Mouse (Mus musculus) MEL (cell line): ENCODE measurements around the gene Sub1. TPM values are rescaled to one million over a fixed set of nuclear protein-coding genes. Genes with fewer than 3 reads are reported as not detected.

Source experiments
- DNase-seq: peaks from one replicate; pipeline ENCODE4 v3.0.0; 2011; ENCODE audit warnings: low read depth, low spot score
- H3K27ac ChIP-seq: 2 replicates; pipeline ENCODE4 v1.5.1; 2012; ENCODE audit warnings: low read depth, mild to moderate bottlenecking, control low read depth, low read length, moderate library complexity; ENCODE audit not compliant: control insufficient read depth
- H3K27me3 ChIP-seq, 2 experiments: fragments of 150-350 bp in 1 of 2; sonication (generic) in 1 of 2; 2 replicates each; pipeline ENCODE4 v1.6.1; 2012; ENCODE audit warnings: low read length in 2 of 2, mild to moderate bottlenecking in 2 of 2, improper control_type of control experiment in 1 of 2, moderate library complexity in 1 of 2; ENCODE audit not compliant: insufficient read depth in 2 of 2, control insufficient read depth in 1 of 2
- H3K36me3 ChIP-seq, 2 experiments: 2 replicates each; pipeline ENCODE4 v1.6.1; 2012 to 2014; ENCODE audit warnings: low read length in 2 of 2, improper control_type of control experiment in 1 of 2, inconsistent platforms in 1 of 2, mild to moderate bottlenecking in 1 of 2; ENCODE audit not compliant: insufficient read depth in 2 of 2, control insufficient read depth in 1 of 2
- H3K4me1 ChIP-seq, 2 experiments: fragments of 150-350 bp in 1 of 2; sonication (generic) in 1 of 2; 2 replicates each; pipeline ENCODE4 v1.6.1; 2012; ENCODE audit warnings: low read length in 2 of 2, improper control_type of control experiment in 1 of 2, mild to moderate bottlenecking in 1 of 2; ENCODE audit not compliant: insufficient read depth in 2 of 2, control insufficient read depth in 1 of 2
- H3K4me3 ChIP-seq, 2 experiments: fragments of 150-350 bp in 1 of 2; sonication (generic) in 1 of 2; 2 replicates each; pipeline ENCODE4 v1.5.1; 2012; ENCODE audit warnings: low read depth in 2 of 2, low read length in 2 of 2, mild to moderate bottlenecking in 2 of 2, moderate library complexity in 2 of 2, control low read depth in 1 of 2, improper control_type of control experiment in 1 of 2; ENCODE audit not compliant: control insufficient read depth in 1 of 2, insufficient read depth in 1 of 2
- H3K79me2 ChIP-seq: 2 replicates; pipeline ENCODE4 v1.6.1; 2012; ENCODE audit warnings: mild to moderate bottlenecking, low read length, moderate library complexity; ENCODE audit not compliant: control insufficient read depth, poor library complexity, insufficient read depth
- H3K9ac ChIP-seq: 2 replicates; pipeline ENCODE4 v1.6.1; 2012; ENCODE audit warnings: low read depth, mild to moderate bottlenecking, control low read depth, low read length, moderate library complexity; ENCODE audit not compliant: control insufficient read depth, poor library complexity, severe bottlenecking
- H3K9me3 ChIP-seq: fragments of 150-350 bp; sonication (generic); replicated peaks from 2 replicates; pipeline ENCODE4 v1.6.1; 2012; ENCODE audit warnings: mild to moderate bottlenecking, low read length, improper control_type of control experiment, moderate library complexity; ENCODE audit not compliant: insufficient read depth
- BHLHE40 ChIP-seq: IDR thresholded peaks from 2 replicates; pipeline ENCODE4 v1.6.1; 2012; ENCODE audit warnings: low read depth, mild to moderate bottlenecking, inconsistent platforms, low read length, improper control_type of control experiment, borderline replicate concordance
- CHD2 ChIP-seq: IDR thresholded peaks from 2 replicates; pipeline ENCODE4 v1.6.1; 2011; ENCODE audit warnings: low read length, improper control_type of control experiment
- CTCF ChIP-seq, 3 experiments: IDR thresholded peaks in 2 of 3; conservative IDR thresholded peaks in 1 of 3; 2 replicates each; pipeline ENCODE4 v1.5.1; 2011 to 2012; ENCODE audit warnings: low read length in 3 of 3, low read depth in 2 of 3, mild to moderate bottlenecking in 2 of 3, improper control_type of control experiment in 1 of 3, inconsistent platforms in 1 of 3, mixed read lengths in 1 of 3, moderate library complexity in 1 of 3; ENCODE audit not compliant: control insufficient read depth in 1 of 3, insufficient read depth in 1 of 3, poor library complexity in 1 of 3, severe bottlenecking in 1 of 3
- E2F4 ChIP-seq: IDR thresholded peaks from 2 replicates; pipeline ENCODE4 v1.6.1; 2011; ENCODE audit warnings: low read depth, low read length, improper control_type of control experiment, borderline replicate concordance
- ETS1 ChIP-seq: IDR thresholded peaks from 2 replicates; pipeline ENCODE4 v1.6.1; 2012; ENCODE audit warnings: low read depth, mild to moderate bottlenecking, inconsistent platforms, low read length, improper control_type of control experiment, moderate library complexity
- GABPA ChIP-seq: IDR thresholded peaks from 2 replicates; pipeline ENCODE4 v1.6.1; 2012; ENCODE audit warnings: low read depth, mild to moderate bottlenecking, inconsistent platforms, low read length, improper control_type of control experiment, moderate library complexity
- GATA1 ChIP-seq: IDR thresholded peaks from 2 replicates; pipeline ENCODE4 v1.6.1; 2011; ENCODE audit warnings: low read depth, low read length, improper control_type of control experiment
- HCFC1 ChIP-seq: IDR thresholded peaks from 2 replicates; pipeline ENCODE4 v1.6.1; 2012; ENCODE audit warnings: low read depth, mild to moderate bottlenecking, inconsistent platforms, low read length, improper control_type of control experiment, moderate library complexity
- JUND ChIP-seq: IDR thresholded peaks from 2 replicates; pipeline ENCODE4 v1.6.1; 2011; ENCODE audit warnings: low read depth, mild to moderate bottlenecking, improper control_type of control experiment, low read length
- KAT2A ChIP-seq: conservative IDR thresholded peaks from 2 replicates; pipeline ENCODE4 v1.6.1; 2012; ENCODE audit warnings: low read depth, low read length, improper control_type of control experiment, inconsistent platforms
- MAX ChIP-seq: IDR thresholded peaks from 2 replicates; pipeline ENCODE4 v1.6.1; 2011; ENCODE audit warnings: low read length, improper control_type of control experiment
- MAZ ChIP-seq: IDR thresholded peaks from 2 replicates; pipeline ENCODE4 v1.6.1; 2012; ENCODE audit warnings: low read depth, mild to moderate bottlenecking, inconsistent platforms, low read length, improper control_type of control experiment
- MYB ChIP-seq: IDR thresholded peaks from 2 replicates; pipeline ENCODE4 v1.6.1; 2011; ENCODE audit warnings: mild to moderate bottlenecking, low read depth, low read length, improper control_type of control experiment
- MYC ChIP-seq: IDR thresholded peaks from 2 replicates; pipeline ENCODE4 v1.6.1; 2011; ENCODE audit warnings: low read depth, mild to moderate bottlenecking, low read length, improper control_type of control experiment, moderate library complexity
- NRF1 ChIP-seq: IDR thresholded peaks from 2 replicates; pipeline ENCODE4 v1.6.1; 2014; ENCODE audit warnings: low read depth, mild to moderate bottlenecking, inconsistent platforms, low read length, improper control_type of control experiment, moderate library complexity; ENCODE audit not compliant: poor library complexity, insufficient read depth, severe bottlenecking
- POLR2A ChIP-seq, 2 experiments: IDR thresholded peaks; 2 replicates each; pipeline ENCODE4 v1.6.1; 2011 to 2012; ENCODE audit warnings: low read length in 2 of 2, mild to moderate bottlenecking in 2 of 2, control low read depth in 1 of 2, improper control_type of control experiment in 1 of 2, low read depth in 1 of 2, moderate library complexity in 1 of 2; ENCODE audit not compliant: control insufficient read depth in 1 of 2, insufficient read depth in 1 of 2, poor library complexity in 1 of 2
- POLR2AphosphoS2 ChIP-seq: IDR thresholded peaks from 2 replicates; pipeline ENCODE4 v1.6.1; 2011; ENCODE audit warnings: low read length, improper control_type of control experiment
- POLR2AphosphoS5 ChIP-seq: IDR thresholded peaks from 2 replicates; pipeline ENCODE4 v1.6.1; 2012; ENCODE audit warnings: low read depth, borderline replicate concordance, mild to moderate bottlenecking, inconsistent platforms, low read length, moderate library complexity, mixed read lengths
- RAD21 ChIP-seq: IDR thresholded peaks from 2 replicates; pipeline ENCODE4 v1.6.1; 2011; ENCODE audit warnings: mild to moderate bottlenecking, low read depth, low read length, improper control_type of control experiment
- RCOR1 ChIP-seq: IDR thresholded peaks from 2 replicates; pipeline ENCODE4 v1.6.1; 2012; ENCODE audit warnings: low read depth, mild to moderate bottlenecking, inconsistent platforms, low read length, improper control_type of control experiment
- SIN3A ChIP-seq: IDR thresholded peaks from 2 replicates; pipeline ENCODE4 v1.6.1; 2012; ENCODE audit warnings: low read length, improper control_type of control experiment, inconsistent platforms
- SMC3 ChIP-seq: IDR thresholded peaks from 2 replicates; pipeline ENCODE4 v1.6.1; 2011; ENCODE audit warnings: low read depth, low read length, improper control_type of control experiment
- TAL1 ChIP-seq: IDR thresholded peaks from 2 replicates; pipeline ENCODE4 v1.6.1; 2012; ENCODE audit warnings: mild to moderate bottlenecking, inconsistent platforms, low read length, moderate library complexity, mixed read lengths
- TBP ChIP-seq: IDR thresholded peaks from 2 replicates; pipeline ENCODE4 v1.8.0; 2011; ENCODE audit warnings: low read depth, low read length, improper control_type of control experiment
- TCF12 ChIP-seq: IDR thresholded peaks from 2 replicates; pipeline ENCODE4 v1.6.1; 2014; ENCODE audit warnings: low read depth, mild to moderate bottlenecking, inconsistent platforms, low read length, improper control_type of control experiment, moderate library complexity
- UBTF ChIP-seq: IDR thresholded peaks from 2 replicates; pipeline ENCODE4 v1.6.1; 2012; ENCODE audit warnings: low read depth, mild to moderate bottlenecking, inconsistent platforms, low read length, improper control_type of control experiment, moderate library complexity, borderline replicate concordance; ENCODE audit not compliant: insufficient read depth
- USF1 ChIP-seq: IDR thresholded peaks from 2 replicates; pipeline ENCODE4 v1.6.1; 2014; ENCODE audit warnings: low read depth, mild to moderate bottlenecking, inconsistent platforms, low read length, improper control_type of control experiment, moderate library complexity
- USF2 ChIP-seq, 2 experiments: IDR thresholded peaks; 2 replicates each; pipeline ENCODE4 v1.6.1; 2011 to 2012; ENCODE audit warnings: improper control_type of control experiment in 2 of 2, low read length in 2 of 2, borderline replicate concordance in 1 of 2, inconsistent platforms in 1 of 2, low read depth in 1 of 2, mild to moderate bottlenecking in 1 of 2; ENCODE audit not compliant: insufficient read depth in 1 of 2
- ZC3H11A ChIP-seq: IDR thresholded peaks from 2 replicates; pipeline ENCODE4 v1.6.1; 2012; ENCODE audit warnings: low read depth, mild to moderate bottlenecking, inconsistent platforms, low read length, improper control_type of control experiment
- ZKSCAN1 ChIP-seq: IDR thresholded peaks from 2 replicates; pipeline ENCODE4 v1.6.1; 2012; ENCODE audit warnings: low read depth, mild to moderate bottlenecking, inconsistent platforms, low read length, improper control_type of control experiment, moderate library complexity
- ZMIZ1 ChIP-seq: IDR thresholded peaks from 2 replicates; pipeline ENCODE4 v1.6.1; 2012; ENCODE audit warnings: low read depth, mild to moderate bottlenecking, inconsistent platforms, low read length, improper control_type of control experiment, moderate library complexity
- ZNF384 ChIP-seq: IDR thresholded peaks from 2 replicates; pipeline ENCODE4 v1.6.1; 2012; ENCODE audit warnings: low read depth, mild to moderate bottlenecking, inconsistent platforms, low read length, improper control_type of control experiment
- polyA plus RNA-seq, 2 experiments: library from polyadenylated mRNA; stranded (reverse) in 1 of 2; unstranded in 1 of 2; fragments of >175 nt in 1 of 2; fragments of >200 nt in 1 of 2; gene quantifications; 2 replicates each; pipeline versions ENCODE4 v1.2.1 to v1.2.4; 2012; ENCODE audit warnings: low replicate concordance in 2 of 2, low read depth in 1 of 2; ENCODE audit not compliant: insufficient read length in 2 of 2, insufficient read depth in 1 of 2, missing spikeins in 1 of 2
- total RNA-seq: library from RNA; depleted of rRNA; stranded (reverse); fragments of 300-350 nt; gene quantifications from 2 replicates; pipeline ENCODE4 v1.2.3, GENCODE M21; 2012

Sub1 gene
- total and polyA plus RNA-seq, 3 experiments = 369 to 710 TPM; not detected in 1

- peaks cover 9 to 31% of the 10 kb centered on the region in 2 experiments for H3K27me3 ChIP-seq
- TF ChIP-seq MYB (no peak), TAL1 (no peak), ZNF384 (no peak), ZMIZ1 (no peak), CTCF (IDR thresholded peaks at IDR 0.05 in 2 of 3, conservative IDR thresholded peaks at IDR 0.05 in 1 of 3; ENCODE audit: control insufficient read depth in 1 of 3, insufficient read depth in 1 of 3, low read depth in 2 of 3, low read length in 3 of 3, poor library complexity in 1 of 3, severe bottlenecking in 1 of 3) (no peak), MYC (no peak), USF1 (no peak), TCF12 (no peak), HCFC1 (no peak), NRF1 (no peak), ZC3H11A (no peak), KAT2A (no peak), BHLHE40 (no peak), SIN3A (no peak), POLR2AphosphoS2 (no peak), TBP (no peak), POLR2A (IDR thresholded peaks at IDR 0.05; ENCODE audit: control insufficient read depth in 1 of 2, insufficient read depth in 1 of 2, low read depth in 1 of 2, low read length in 2 of 2, poor library complexity in 1 of 2) (no peak), CHD2 (no peak), E2F4 (no peak)
- TF ChIP-seq, all 39 proteins: peak for 0
- Histone ChIP-seq H3K36me3 (no peaks in the 10 kb centered on the region), H3K4me3 (no peak overlapping the region), H3K79me2 (no peaks in the 10 kb centered on the region), H3K27ac (no peak overlapping the region), H3K4me1 (no peaks in the 10 kb centered on the region), H3K9me3 (no peaks in the 10 kb centered on the region), H3K9ac (no peak overlapping the region)
- no peak for DNase-seq
These were observed 45.6 kb downstream of the Sub1 start for GRCm38 (mm10) chr15:11951181-11951580.

- H3K4me3 ChIP-seq = no peak overlapping the region
- H3K36me3 ChIP-seq = no peaks in the 10 kb centered on the region
- no peak overlapping the region for H3K9ac ChIP-seq
- DNase-seq = no peak
- no peaks in the 10 kb centered on the region for H3K79me2 ChIP-seq
- no peaks in the 10 kb centered on the region for H3K9me3 ChIP-seq
- H3K27me3 ChIP-seq = peaks cover 3 to 21% of the 10 kb centered on the region in 2 experiments
- H3K27ac ChIP-seq = no peak overlapping the region
- TF ChIP-seq GABPA = no peak
- no peak for TF ChIP-seq CTCF (IDR thresholded peaks at IDR 0.05 in 2 of 3, conservative IDR thresholded peaks at IDR 0.05 in 1 of 3; ENCODE audit: control insufficient read depth in 1 of 3, insufficient read depth in 1 of 3, low read depth in 2 of 3, low read length in 3 of 3, poor library complexity in 1 of 3, severe bottlenecking in 1 of 3)
- no peak for TF ChIP-seq UBTF
- TF ChIP-seq ETS1 = no peak
- no peak for TF ChIP-seq RCOR1
- TF ChIP-seq POLR2AphosphoS5 = no peak
- no peak for TF ChIP-seq MAX
- no peak for TF ChIP-seq GATA1
- TF ChIP-seq RAD21 = no peak
- no peak for TF ChIP-seq POLR2AphosphoS2
- no peak for TF ChIP-seq MYB
- TF ChIP-seq E2F4 = no peak
- no peak for TF ChIP-seq USF2 (IDR thresholded peaks at IDR 0.05; ENCODE audit: borderline replicate concordance in 1 of 2, insufficient read depth in 1 of 2, low read depth in 1 of 2, low read length in 2 of 2)
- TF ChIP-seq ZKSCAN1 = no peak
- no peak for TF ChIP-seq MAZ
- no peak for TF ChIP-seq SMC3
- no peak for TF ChIP-seq KAT2A
- no peak for TF ChIP-seq JUND
- no peaks in the 10 kb centered on the region for H3K4me1 ChIP-seq
These were observed 46.6 kb downstream of the Sub1 start for GRCm38 (mm10) chr15:11950144-11950543.
